Mouse (Mus musculus) embryonic facial prominence, embryonic 10.5 days (tissue): ENCODE results near the gene Arhgef11. TPM values are rescaled to one million over a fixed set of nuclear protein-coding genes. Genes with fewer than 3 reads are reported as not detected.

Source experiments
- DNase-seq: peaks from one replicate; pipeline ENCODE4 v3.0.0-alpha.2; 2017; ENCODE audit warnings: low spot score
- H3K27ac ChIP-seq: fragments of 300-500 bp; sonication (generic); replicated peaks from 2 replicates; pipeline ENCODE4 v1.5.1; 2016; ENCODE audit warnings: mild to moderate bottlenecking
- H3K27me3 ChIP-seq: fragments of 300-500 bp; sonication (generic); replicated peaks from 2 replicates; pipeline ENCODE4 v1.6.1; 2016; ENCODE audit warnings: low read depth, mild to moderate bottlenecking; ENCODE audit not compliant: poor library complexity, severe bottlenecking
- H3K36me3 ChIP-seq: fragments of 300-500 bp; sonication (generic); replicated peaks from 2 replicates; pipeline ENCODE4 v1.6.1; 2016; ENCODE audit warnings: mild to moderate bottlenecking, moderate library complexity
- H3K4me1 ChIP-seq: fragments of 300-500 bp; sonication (generic); 2 replicates; pipeline ENCODE4 v1.6.1; 2016
- H3K4me3 ChIP-seq: fragments of 300-500 bp; sonication (generic); 2 replicates; pipeline ENCODE4 v1.5.1; 2016; ENCODE audit warnings: mild to moderate bottlenecking, moderate library complexity
- H3K9me3 ChIP-seq: fragments of 300-500 bp; sonication (generic); 2 replicates; pipeline ENCODE4 v1.6.1; 2016; ENCODE audit warnings: mild to moderate bottlenecking
- WGBS: fragments of 180-500 bp; shearing (Covaris S2); methylation state at CpG from one replicate; pipeline ENCODE4 v1.1.7; 2016; 5-methylcytosine and 5-hydroxymethylcytosine counted together
- polyA plus RNA-seq: library from polyadenylated mRNA; unstranded; fragments of >200 nt; fragmentation: Nextera tagmentation; extraction: Ambion mirVana; gene quantifications from 2 replicates; pipeline ENCODE4 v1.2.1, GENCODE M21; 2016

Gene Arhgef11
- polyA plus RNA-seq, 1 experiment from 2014 or later, result 16.0 TPM

DNA sequence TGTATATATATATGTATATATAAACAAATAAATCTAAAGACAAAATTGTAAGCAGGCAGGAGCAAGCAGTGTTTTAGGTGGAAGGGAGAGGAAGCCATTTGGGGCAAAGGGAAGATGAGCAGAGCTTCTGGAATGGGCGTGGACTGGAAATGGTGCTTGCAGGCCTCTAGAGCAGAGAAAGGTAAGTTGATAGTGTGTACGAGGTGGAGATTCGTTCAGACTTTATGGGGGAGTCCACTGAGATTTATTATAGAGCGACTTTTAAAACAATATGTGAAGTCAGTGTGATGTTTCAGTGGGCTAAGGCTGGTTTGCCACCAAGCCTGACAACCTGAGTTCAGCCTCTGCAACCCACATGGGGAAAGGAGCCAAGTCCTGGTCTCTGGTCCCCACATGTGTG, 7.5 kb downstream of the Arhgef11 start:
- Histone ChIP-seq H3K4me1 (peaks cover 20% of the 10 kb centered on the region), H3K27ac (no peak overlapping the region), H3K27me3 (no peaks in the 10 kb centered on the region), H3K36me3 (peaks cover 20% of the 10 kb centered on the region), H3K4me3 (no peak overlapping the region), H3K9me3 (no peaks in the 10 kb centered on the region)
- DNase-seq, result no peak
- 91% methylated on average over 4 of the region's 4 CpGs for whole genome bisulfite sequencing

DNA sequence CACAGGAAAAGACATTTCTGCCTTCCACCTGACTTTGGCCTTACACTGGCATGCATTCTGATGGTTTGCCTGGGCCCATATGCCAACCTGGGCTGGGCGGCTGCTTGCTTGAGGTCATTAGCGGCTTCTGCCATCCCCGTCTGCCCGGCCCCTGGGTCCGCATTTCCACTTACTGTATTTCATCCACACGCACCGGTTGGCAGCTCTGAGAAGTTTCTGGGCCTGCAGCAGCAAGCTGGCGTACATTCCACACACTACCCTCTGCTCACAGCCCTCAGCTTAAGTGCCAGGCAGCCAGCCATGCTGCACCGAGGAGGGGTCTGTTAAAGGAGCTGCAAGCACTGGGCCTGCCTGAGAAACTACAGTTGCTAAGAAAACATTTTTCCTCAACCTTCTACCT, 13.5 kb downstream of the Arhgef11 start:
- Histone ChIP-seq H3K27me3 (no peaks in the 10 kb centered on the region), H3K9me3 (no peaks in the 10 kb centered on the region), H3K27ac (no peak overlapping the region), H3K4me3 (no peak overlapping the region), H3K36me3 (peaks cover 16% of the 10 kb centered on the region), H3K4me1 (peaks cover 10% of the 10 kb centered on the region)
- 92% methylated on average over 9 of the region's 9 CpGs for WGBS
- no peak for DNase-seq

DNA sequence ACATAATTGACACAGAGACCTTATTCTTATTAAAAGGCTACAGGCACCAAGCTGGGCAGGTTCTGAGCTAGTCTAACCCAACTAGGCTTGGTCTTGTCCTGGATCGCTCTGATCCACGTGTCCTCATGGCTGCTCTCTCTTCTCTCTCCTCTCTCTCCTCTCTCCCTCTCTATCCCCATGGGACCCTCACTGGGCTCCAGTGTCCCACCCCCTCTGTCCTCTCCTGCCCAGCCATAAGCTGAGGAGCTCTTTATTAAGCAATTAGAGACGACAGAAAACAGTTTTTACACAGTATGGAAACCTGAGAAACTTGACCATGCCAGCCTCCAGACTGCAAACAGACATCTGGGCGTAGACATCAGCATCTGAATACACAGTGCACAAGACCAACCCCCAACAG, 14.0 kb downstream of the Arhgef11 start:
- WGBS, result 67% methylated on average over 4 of the region's 4 CpGs
- H3K9me3 ChIP-seq, result no peaks in the 10 kb centered on the region
- H3K4me3 ChIP-seq, result no peak overlapping the region
- peaks cover 10% of the 10 kb centered on the region for H3K4me1 ChIP-seq
- H3K36me3 ChIP-seq, result peaks cover 16% of the 10 kb centered on the region
- H3K27me3 ChIP-seq, result no peaks in the 10 kb centered on the region
- DNase-seq, result no peak
- H3K27ac ChIP-seq, result no peak overlapping the region

DNA sequence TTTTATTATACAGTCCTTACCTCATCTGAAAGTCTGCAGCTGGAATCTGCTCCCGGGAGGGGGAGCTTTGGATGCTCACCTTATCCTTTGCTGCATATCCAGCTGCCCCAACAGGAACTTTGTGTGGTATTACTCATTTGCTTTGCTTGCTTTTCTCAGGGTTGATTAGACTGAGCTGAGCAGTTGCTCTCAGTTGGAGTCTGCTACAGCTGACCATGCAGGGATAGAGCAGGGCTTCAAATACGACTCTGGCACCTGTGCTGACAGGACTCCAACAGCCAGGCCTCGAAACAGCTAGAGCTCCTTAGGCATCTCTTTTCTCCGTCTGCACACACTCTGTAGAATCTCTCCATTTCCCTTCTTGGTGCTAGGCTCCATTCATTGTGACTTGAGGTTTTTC, 18.2 kb downstream of the Arhgef11 start:
- Histone ChIP-seq H3K36me3 (peaks cover 7% of the 10 kb centered on the region; the same call in 1 of the 2 replicates), H3K27me3 (no peaks in the 10 kb centered on the region), H3K9me3 (no peaks in the 10 kb centered on the region), H3K4me1 (peaks cover 10% of the 10 kb centered on the region), H3K4me3 (no peak overlapping the region), H3K27ac (no peak overlapping the region)
- WGBS, result 67% methylated on average over 4 of the region's 4 CpGs
- DNase-seq, result no peak

DNA sequence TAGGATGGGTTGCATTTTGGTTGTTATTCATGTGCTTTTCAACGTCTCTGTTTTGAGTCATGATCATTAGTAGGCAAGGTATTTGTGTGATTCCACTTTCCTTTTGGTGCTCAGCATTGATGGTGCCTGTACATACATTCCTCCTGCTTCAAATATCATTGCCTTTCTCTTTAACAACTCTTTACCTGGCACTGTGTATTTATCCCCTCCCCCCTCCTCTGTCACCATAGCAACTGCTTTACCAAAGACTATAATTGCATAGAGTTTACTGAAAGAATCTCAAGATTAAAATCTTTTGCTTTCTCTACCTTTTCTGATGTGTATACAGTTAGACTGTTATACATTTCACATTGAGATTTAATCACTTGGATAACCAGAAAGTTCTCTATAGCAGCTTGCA, 26.1 kb downstream of the Arhgef11 start:
- Histone ChIP-seq H3K27me3 (no peaks in the 10 kb centered on the region), H3K4me1 (peaks cover 6% of the 10 kb centered on the region; the same call in 1 of the 2 replicates), H3K27ac (no peak overlapping the region), H3K4me3 (no peak overlapping the region), H3K36me3 (peaks cover 16% of the 10 kb centered on the region), H3K9me3 (no peaks in the 10 kb centered on the region)
- DNase-seq, result no peak
- 85% methylated on average over 1 of the region's 1 CpGs for WGBS

DNA sequence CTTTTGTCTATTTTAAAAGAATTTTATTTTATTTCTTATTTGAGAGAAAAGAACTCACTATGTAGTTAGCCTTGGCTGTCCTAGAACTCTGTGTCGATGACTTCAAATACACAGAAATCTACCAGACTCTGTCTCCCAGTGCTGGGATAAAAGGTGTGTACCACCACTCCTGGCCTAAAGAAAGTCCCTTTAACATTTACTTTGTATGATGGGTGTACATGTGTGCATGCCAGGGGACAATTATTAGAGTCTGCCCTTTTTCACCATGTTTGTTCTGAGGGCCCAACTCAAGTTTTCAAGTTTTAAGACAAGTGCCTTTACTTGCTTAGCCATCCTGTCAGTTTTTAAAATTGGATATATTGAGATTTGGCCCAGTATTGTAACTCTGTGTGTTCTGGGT, 28.8 kb downstream of the Arhgef11 start:
- Histone ChIP-seq H3K27me3 (no peaks in the 10 kb centered on the region), H3K4me1 (peaks cover 6% of the 10 kb centered on the region; the same call in 1 of the 2 replicates), H3K27ac (no peak overlapping the region), H3K36me3 (peaks cover 10% of the 10 kb centered on the region), H3K4me3 (no peak overlapping the region), H3K9me3 (no peaks in the 10 kb centered on the region)
- WGBS, result 97% methylated on average over 1 of the region's 1 CpGs
- no peak for DNase-seq

DNA sequence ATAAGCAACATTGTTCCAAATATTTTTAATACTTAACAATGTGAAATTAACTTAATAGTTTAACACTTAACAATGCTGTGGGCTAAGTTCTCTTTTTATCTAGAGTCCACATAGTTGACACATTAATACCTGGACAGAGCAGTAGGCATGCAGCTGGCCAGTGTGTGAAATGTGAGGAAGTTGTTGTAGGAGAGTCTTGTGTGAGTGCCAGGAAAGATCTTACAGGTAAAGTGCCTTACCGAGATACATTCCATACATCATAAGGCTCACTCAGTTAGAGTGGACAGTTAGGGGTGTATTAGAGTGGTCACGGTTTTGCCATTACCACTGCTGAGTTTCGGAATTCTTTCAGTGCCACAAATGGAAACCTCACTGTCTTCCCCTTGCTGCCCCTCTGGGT, 31.7 kb downstream of the Arhgef11 start:
- Histone ChIP-seq H3K27me3 (no peaks in the 10 kb centered on the region), H3K27ac (no peak overlapping the region), H3K4me3 (no peak overlapping the region), H3K4me1 (no peaks in the 10 kb centered on the region), H3K36me3 (peaks cover 4% of the 10 kb centered on the region; the same call in 1 of the 2 replicates), H3K9me3 (no peaks in the 10 kb centered on the region)
- no peak for DNase-seq
- 96% methylated on average over 3 of the region's 3 CpGs for WGBS

DNA sequence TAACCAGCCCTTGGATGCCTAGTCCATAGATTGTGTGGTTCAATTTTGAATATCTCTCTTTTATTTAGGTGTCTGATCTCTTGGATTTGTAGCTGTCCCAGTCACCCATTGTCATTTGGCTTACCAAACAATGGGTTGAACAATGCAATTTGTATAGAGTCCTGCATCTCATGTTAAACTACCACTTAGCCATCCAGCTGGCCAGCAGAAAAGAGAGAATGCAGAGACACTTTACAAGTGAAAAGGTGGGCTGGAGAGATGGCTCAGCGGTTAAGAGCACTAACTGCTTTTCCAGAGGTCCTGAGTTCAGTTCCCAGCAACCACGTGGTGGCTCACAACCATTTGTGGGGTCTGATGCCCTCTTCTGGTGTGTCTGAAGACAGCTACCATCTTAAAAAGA, 41.0 kb downstream of the Arhgef11 start:
- no peaks in the 10 kb centered on the region for H3K27me3 ChIP-seq
- no peak for DNase-seq
- no peaks in the 10 kb centered on the region for H3K4me1 ChIP-seq
- no peaks in the 10 kb centered on the region for H3K36me3 ChIP-seq
- H3K4me3 ChIP-seq, result no peak overlapping the region
- 69% methylated on average over 2 of the region's 2 CpGs for WGBS
- no peak overlapping the region for H3K27ac ChIP-seq
- H3K9me3 ChIP-seq, result no peaks in the 10 kb centered on the region

DNA sequence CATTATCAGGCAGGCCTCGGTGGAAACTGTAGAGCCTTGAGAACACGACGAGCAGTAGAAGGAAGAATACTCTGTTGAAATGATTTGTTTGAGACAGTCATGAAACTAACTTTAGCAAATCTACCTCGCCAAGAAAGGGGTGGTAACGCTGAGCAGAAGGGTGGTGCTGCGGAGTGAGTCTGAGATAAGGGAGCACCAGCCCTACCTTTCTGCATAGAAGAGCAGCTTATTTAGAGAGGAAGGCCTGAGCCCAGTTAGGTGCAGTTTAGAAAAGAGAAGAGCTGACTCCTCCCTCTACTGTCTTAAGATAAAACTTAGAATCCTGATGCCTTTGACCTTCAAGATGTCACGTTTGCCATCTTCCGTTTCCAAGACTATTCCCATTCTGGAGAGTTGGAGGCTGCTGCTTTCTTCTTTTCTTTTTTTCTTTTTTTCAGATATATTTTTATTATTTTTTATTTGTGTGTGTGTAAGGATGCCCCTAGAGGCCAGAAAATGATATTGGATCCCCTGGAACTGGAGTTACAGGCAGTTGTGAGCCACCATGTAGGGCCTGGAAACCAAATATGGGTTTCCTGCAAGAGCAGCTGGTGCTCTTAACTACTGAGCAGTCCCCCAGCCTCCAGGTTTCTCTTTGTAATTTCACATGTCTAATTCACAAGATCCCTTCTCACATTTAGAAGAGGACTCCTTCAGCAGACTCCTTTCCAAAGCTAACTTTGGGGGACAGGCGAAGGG, 42.5 kb downstream of the Arhgef11 start:
- no peak for DNase-seq
- no peaks in the 10 kb centered on the region for H3K4me1 ChIP-seq
- no peaks in the 10 kb centered on the region for H3K27me3 ChIP-seq
- H3K27ac ChIP-seq, result no peak overlapping the region
- H3K9me3 ChIP-seq, result no peaks in the 10 kb centered on the region
- H3K36me3 ChIP-seq, result no peaks in the 10 kb centered on the region
- 92% methylated on average over 9 of the region's 9 CpGs for WGBS
- H3K4me3 ChIP-seq, result no peak overlapping the region

DNA sequence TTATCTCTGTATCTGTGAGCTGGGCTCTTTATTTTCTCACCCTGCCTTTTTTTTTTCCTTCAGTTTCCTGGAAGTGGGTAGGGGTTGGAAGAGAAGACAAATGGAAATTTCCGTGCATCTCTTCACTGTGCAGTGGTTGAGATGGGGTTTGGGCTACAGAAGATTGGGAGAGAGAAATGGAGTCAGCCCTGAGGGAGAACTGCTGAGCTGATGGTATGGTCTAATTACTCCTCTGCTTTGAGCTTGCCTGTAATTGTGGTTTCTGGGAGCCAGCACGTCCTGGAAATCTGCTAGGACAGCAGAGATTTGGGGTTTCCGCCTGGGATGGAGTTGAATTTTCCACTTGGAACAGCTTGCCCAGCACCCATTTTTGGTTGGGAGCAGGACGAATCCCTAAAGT, 43.1 kb downstream of the Arhgef11 start:
- 88% methylated on average over 4 of the region's 4 CpGs for WGBS
- Histone ChIP-seq H3K27me3 (no peaks in the 10 kb centered on the region), H3K4me1 (no peaks in the 10 kb centered on the region), H3K9me3 (no peaks in the 10 kb centered on the region), H3K36me3 (no peaks in the 10 kb centered on the region), H3K27ac (no peak overlapping the region), H3K4me3 (no peak overlapping the region)
- DNase-seq, result no peak

DNA sequence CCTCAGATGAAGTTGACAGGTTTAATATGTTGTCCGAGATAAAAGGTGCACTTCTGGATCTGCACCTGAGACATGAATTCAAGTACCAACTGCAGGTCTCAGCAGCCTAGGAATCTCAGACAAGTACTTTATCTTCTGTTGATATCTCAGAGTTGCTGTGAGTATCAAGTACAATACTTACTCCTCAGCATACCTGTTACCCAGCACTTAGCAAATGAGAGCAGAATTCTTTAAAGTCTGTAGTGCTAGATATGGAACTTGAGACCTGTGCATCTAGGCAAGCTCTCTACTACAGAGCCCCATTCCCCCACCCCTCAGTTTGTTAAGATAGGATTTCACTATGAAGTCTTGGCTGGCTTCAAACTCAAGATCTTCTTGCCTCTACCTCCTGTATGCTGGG, 43.9 kb downstream of the Arhgef11 start:
- no peaks in the 10 kb centered on the region for H3K27me3 ChIP-seq
- no peak for DNase-seq
- peaks cover 3% of the 10 kb centered on the region; the same call in 1 of the 2 replicates for H3K36me3 ChIP-seq
- H3K9me3 ChIP-seq, result 0 out of 2 replicates have a peak, but pooled peaks cover 2% of the 10 kb centered on the region
- no peaks in the 10 kb centered on the region for H3K4me1 ChIP-seq
- H3K4me3 ChIP-seq, result no peak overlapping the region
- no peak overlapping the region for H3K27ac ChIP-seq
- 94% methylated on average over 1 of the region's 1 CpGs for WGBS

DNA sequence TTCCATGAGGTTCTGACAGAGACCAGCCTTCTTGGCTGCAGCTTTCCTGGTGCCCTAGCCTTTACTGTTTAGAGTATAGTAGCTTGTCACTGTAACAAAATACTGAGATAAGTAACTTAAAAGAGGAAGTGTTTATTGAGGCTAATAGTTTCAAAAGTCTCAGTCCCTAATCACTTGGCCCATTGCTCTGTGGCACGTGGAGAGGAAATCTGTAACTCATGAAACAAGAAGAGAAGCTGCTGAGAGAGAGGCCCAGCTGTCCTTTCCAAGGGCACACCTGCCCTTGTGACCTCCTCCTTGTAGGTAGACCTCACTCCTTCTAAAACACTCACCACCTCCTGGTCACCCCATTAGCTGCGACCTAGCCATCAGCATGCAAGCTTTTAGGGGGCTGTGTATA, 101.2 kb downstream of the Arhgef11 start:
- Histone ChIP-seq H3K27me3 (no peaks in the 10 kb centered on the region), H3K4me1 (no peaks in the 10 kb centered on the region), H3K4me3 (no peak overlapping the region), H3K27ac (no peak overlapping the region), H3K36me3 (peaks cover 93% of the 10 kb centered on the region), H3K9me3 (no peaks in the 10 kb centered on the region)
- no peak for DNase-seq
- 89% methylated on average over 2 of the region's 2 CpGs for WGBS

DNA sequence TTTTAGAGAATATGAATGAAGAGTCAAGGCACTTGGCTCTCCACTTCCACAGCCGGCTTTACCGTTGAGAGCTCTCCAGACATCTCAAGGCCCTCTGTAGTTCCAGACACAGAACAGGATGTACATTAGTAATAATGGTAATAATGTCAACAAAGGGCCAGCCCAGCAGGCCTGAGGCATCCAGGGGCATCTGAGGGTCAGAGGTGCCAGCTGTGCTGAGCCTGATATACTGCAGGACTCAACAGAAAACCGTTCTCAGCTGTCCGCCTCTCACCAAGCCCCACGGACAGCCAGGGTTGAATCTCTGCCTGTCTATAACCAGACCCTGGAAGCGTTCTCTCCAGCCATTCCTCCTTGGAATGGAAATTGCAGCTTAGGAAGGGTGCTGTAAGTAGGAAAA, 107.2 kb downstream of the Arhgef11 start:
- Histone ChIP-seq H3K4me1 (no peaks in the 10 kb centered on the region), H3K4me3 (no peak overlapping the region), H3K36me3 (peaks cover 94% of the 10 kb centered on the region), H3K27ac (no peak overlapping the region), H3K27me3 (no peaks in the 10 kb centered on the region), H3K9me3 (no peaks in the 10 kb centered on the region)
- DNase-seq, result no peak
- WGBS, result 83% methylated on average over 6 of the region's 6 CpGs
